Mouse (Mus musculus) cortical plate, adult 2 months (tissue): Measurements from ENCODE around the gene Kansl3.

ENCODE experiments used
- CTCF ChIP-seq: fragments of 200-500 bp; IDR thresholded peaks from 2 replicates; pipeline ENCODE4 v1.5.1; 2011; ENCODE audit warnings: mild to moderate bottlenecking, control low read depth, low read length; ENCODE audit not compliant: insufficient read depth; ENCODE audit errors: extremely low read depth
- POLR2A ChIP-seq: fragments of 200-500 bp; IDR thresholded peaks from 2 replicates; pipeline ENCODE4 v1.6.1; 2011; ENCODE audit warnings: mild to moderate bottlenecking, low read length, control low read depth; ENCODE audit not compliant: insufficient read depth; ENCODE audit errors: extremely low read depth

DNA sequence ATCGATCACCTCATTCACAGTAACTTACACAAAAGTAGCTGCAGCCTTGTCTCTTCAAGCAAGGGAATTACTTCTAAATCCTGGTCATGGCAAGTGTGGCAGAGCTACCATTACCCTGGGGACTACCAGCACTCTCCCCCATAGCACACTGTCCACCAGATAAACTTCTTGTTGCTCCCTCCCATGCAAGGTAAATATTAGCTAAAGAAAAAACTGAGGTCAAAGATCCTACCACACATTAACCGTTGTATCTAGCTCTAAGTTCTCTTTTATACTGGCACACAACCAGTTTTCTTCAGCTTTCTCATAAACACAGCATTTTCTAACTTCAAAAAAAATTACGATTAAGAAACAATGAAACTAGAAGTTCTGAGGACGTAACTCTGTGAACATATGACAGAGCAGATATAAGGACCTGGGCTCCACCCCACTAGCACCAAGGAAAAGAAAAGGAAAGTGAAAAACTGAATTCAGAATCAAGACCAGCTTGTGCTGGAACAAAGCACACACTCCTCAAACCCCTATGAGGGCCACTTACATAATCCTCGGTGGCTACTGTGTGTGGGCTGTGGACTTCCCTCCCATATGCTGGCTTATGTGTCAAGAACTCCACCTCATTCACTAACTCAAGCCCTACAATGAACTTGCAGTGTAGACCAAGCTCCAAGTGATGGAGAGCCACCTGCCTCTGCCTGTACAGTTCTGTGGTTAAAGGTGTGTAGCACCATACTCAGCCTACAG lies 11.9 kb downstream of the Kansl3 start:
- TF ChIP-seq CTCF = no peak
- TF ChIP-seq POLR2A = no peak
